Mouse (Mus musculus): ENCODE measurements at regions not wholly inside any gene's neighbourhood (a gene's known extent, or its start where the extent isn't known, plus 50 kb on each side); places are given as distances from the start of the nearest gene placed in this dataset.

- H3K9me3 ChIP-seq (replicated peaks; ENCODE audit: control insufficient read depth, insufficient read depth, low read length, poor library complexity, severe bottlenecking): no peaks in the 10 kb centered on the region
- no peaks in the 10 kb centered on the region; the same call in 1 of the 2 replicates for H3K27me3 ChIP-seq (ENCODE audit: control insufficient read depth, insufficient read depth, low read length, poor library complexity, severe bottlenecking)
- TF ChIP-seq CTCF (IDR thresholded peaks at IDR 0.05; ENCODE audit: low read depth, low read length): no peak
- TF ChIP-seq EP300 (IDR thresholded peaks at IDR 0.05; ENCODE audit: insufficient read depth, low read depth, low read length): no peak
- no peak for TF ChIP-seq POLR2A (IDR thresholded peaks at IDR 0.05; ENCODE audit: insufficient read depth, low read length)
- H3K4me1 ChIP-seq (ENCODE audit: control insufficient read depth, insufficient read depth, low read length): no peaks in the 10 kb centered on the region
- no peak overlapping the region for H3K4me3 ChIP-seq (ENCODE audit: low read depth, low read length)
- no peak overlapping the region for H3K27ac ChIP-seq (ENCODE audit: insufficient read depth, low read length)
- no peaks in the 10 kb centered on the region for H3K36me3 ChIP-seq (ENCODE audit: control insufficient read depth, insufficient read depth, low read length, poor library complexity, severe bottlenecking)
- H3K9ac ChIP-seq (ENCODE audit: low read depth, poor library complexity, severe bottlenecking): no peak overlapping the region
Measured at GRCm38 (mm10) chr12:77698088-77698487, 460.2 kb downstream of the Fut8 start.

GRCm38 (mm10) chr12:77699896-77700605, 462.1 kb downstream of the Fut8 start:
- Histone ChIP-seq H3K4me1 (ENCODE audit: control insufficient read depth, insufficient read depth, low read length) (no peaks in the 10 kb centered on the region), H3K9me3 (replicated peaks; ENCODE audit: control insufficient read depth, insufficient read depth, low read length, poor library complexity, severe bottlenecking) (no peaks in the 10 kb centered on the region), H3K27ac (ENCODE audit: insufficient read depth, low read length) (no peak overlapping the region), H3K4me3 (ENCODE audit: low read depth, low read length) (no peak overlapping the region), H3K9ac (ENCODE audit: low read depth, poor library complexity, severe bottlenecking) (no peak overlapping the region), H3K27me3 (ENCODE audit: control insufficient read depth, insufficient read depth, low read length, poor library complexity, severe bottlenecking) (no peaks in the 10 kb centered on the region), H3K36me3 (ENCODE audit: control insufficient read depth, insufficient read depth, low read length, poor library complexity, severe bottlenecking) (no peaks in the 10 kb centered on the region)
- TF ChIP-seq CTCF (IDR thresholded peaks at IDR 0.05; ENCODE audit: low read depth, low read length) (no peak), POLR2A (IDR thresholded peaks at IDR 0.05; ENCODE audit: insufficient read depth, low read length) (no peak), EP300 (IDR thresholded peaks at IDR 0.05; ENCODE audit: insufficient read depth, low read depth, low read length) (no peak)

GRCm38 (mm10) chr12:77715506-77715905, 477.6 kb downstream of the Fut8 start:
- Histone ChIP-seq H3K4me3 (ENCODE audit: low read depth, low read length) (no peak overlapping the region), H3K9ac (ENCODE audit: low read depth, poor library complexity, severe bottlenecking) (no peak overlapping the region), H3K27me3 (ENCODE audit: control insufficient read depth, insufficient read depth, low read length, poor library complexity, severe bottlenecking) (no peaks in the 10 kb centered on the region; the same call in 1 of the 2 replicates), H3K9me3 (replicated peaks; ENCODE audit: control insufficient read depth, insufficient read depth, low read length, poor library complexity, severe bottlenecking) (peaks cover 3% of the 10 kb centered on the region; the same call in 1 of the 2 replicates), H3K27ac (ENCODE audit: insufficient read depth, low read length) (no peak overlapping the region), H3K4me1 (ENCODE audit: control insufficient read depth, insufficient read depth, low read length) (no peaks in the 10 kb centered on the region), H3K36me3 (ENCODE audit: control insufficient read depth, insufficient read depth, low read length, poor library complexity, severe bottlenecking) (no peaks in the 10 kb centered on the region)
- no peak for TF ChIP-seq POLR2A (IDR thresholded peaks at IDR 0.05; ENCODE audit: insufficient read depth, low read length)
- TF ChIP-seq CTCF (IDR thresholded peaks at IDR 0.05; ENCODE audit: low read depth, low read length): no peak
- no peak for TF ChIP-seq EP300 (IDR thresholded peaks at IDR 0.05; ENCODE audit: insufficient read depth, low read depth, low read length)

- Histone ChIP-seq H3K4me3 (ENCODE audit: low read depth, low read length) (no peak overlapping the region), H3K9me3 (replicated peaks; ENCODE audit: control insufficient read depth, insufficient read depth, low read length, poor library complexity, severe bottlenecking) (no peaks in the 10 kb centered on the region; the same call in 1 of the 2 replicates), H3K27me3 (ENCODE audit: control insufficient read depth, insufficient read depth, low read length, poor library complexity, severe bottlenecking) (no peaks in the 10 kb centered on the region; the same call in 1 of the 2 replicates), H3K27ac (ENCODE audit: insufficient read depth, low read length) (no peak overlapping the region), H3K36me3 (ENCODE audit: control insufficient read depth, insufficient read depth, low read length, poor library complexity, severe bottlenecking) (no peaks in the 10 kb centered on the region), H3K4me1 (ENCODE audit: control insufficient read depth, insufficient read depth, low read length) (no peaks in the 10 kb centered on the region), H3K9ac (ENCODE audit: low read depth, poor library complexity, severe bottlenecking) (no peak overlapping the region)
- TF ChIP-seq EP300 (IDR thresholded peaks at IDR 0.05; ENCODE audit: insufficient read depth, low read depth, low read length): no peak
- no peak for TF ChIP-seq CTCF (IDR thresholded peaks at IDR 0.05; ENCODE audit: low read depth, low read length)
Measured at GRCm38 (mm10) chr12:77715979-77716378, 478.1 kb downstream of the Fut8 start.

GRCm38 (mm10) chr12:77727766-77728165, 466.3 kb upstream of the Gm6657 start:
- no peak overlapping the region for H3K27ac ChIP-seq (ENCODE audit: insufficient read depth, low read length)

GRCm38 (mm10) chr12:77739047-77739760, 454.8 kb upstream of the Gm6657 start:
- Histone ChIP-seq H3K4me3 (ENCODE audit: low read depth, low read length) (no peak overlapping the region), H3K9me3 (replicated peaks; ENCODE audit: control insufficient read depth, insufficient read depth, low read length, poor library complexity, severe bottlenecking) (no peaks in the 10 kb centered on the region), H3K36me3 (ENCODE audit: control insufficient read depth, insufficient read depth, low read length, poor library complexity, severe bottlenecking) (no peaks in the 10 kb centered on the region), H3K27me3 (ENCODE audit: control insufficient read depth, insufficient read depth, low read length, poor library complexity, severe bottlenecking) (no peaks in the 10 kb centered on the region), H3K27ac (ENCODE audit: insufficient read depth, low read length) (no peak overlapping the region), H3K4me1 (ENCODE audit: control insufficient read depth, insufficient read depth, low read length) (no peaks in the 10 kb centered on the region), H3K9ac (ENCODE audit: low read depth, poor library complexity, severe bottlenecking) (no peak overlapping the region)
- TF ChIP-seq POLR2A (IDR thresholded peaks at IDR 0.05; ENCODE audit: insufficient read depth, low read length): no peak
- no peak for TF ChIP-seq CTCF (IDR thresholded peaks at IDR 0.05; ENCODE audit: low read depth, low read length)
- no peak for TF ChIP-seq EP300 (IDR thresholded peaks at IDR 0.05; ENCODE audit: insufficient read depth, low read depth, low read length)

More at GRCm38 (mm10) chr12:77727766-77728165, 466.3 kb upstream of the Gm6657 start:
- Histone ChIP-seq H3K9me3 (replicated peaks; ENCODE audit: control insufficient read depth, insufficient read depth, low read length, poor library complexity, severe bottlenecking) (no peaks in the 10 kb centered on the region), H3K4me3 (ENCODE audit: low read depth, low read length) (no peak overlapping the region), H3K9ac (ENCODE audit: low read depth, poor library complexity, severe bottlenecking) (no peak overlapping the region), H3K27me3 (ENCODE audit: control insufficient read depth, insufficient read depth, low read length, poor library complexity, severe bottlenecking) (no peaks in the 10 kb centered on the region), H3K4me1 (ENCODE audit: control insufficient read depth, insufficient read depth, low read length) (no peaks in the 10 kb centered on the region), H3K36me3 (ENCODE audit: control insufficient read depth, insufficient read depth, low read length, poor library complexity, severe bottlenecking) (no peaks in the 10 kb centered on the region)
- no peak for TF ChIP-seq POLR2A (IDR thresholded peaks at IDR 0.05; ENCODE audit: insufficient read depth, low read length)
- TF ChIP-seq EP300 (IDR thresholded peaks at IDR 0.05; ENCODE audit: insufficient read depth, low read depth, low read length): no peak
- no peak for TF ChIP-seq CTCF (IDR thresholded peaks at IDR 0.05; ENCODE audit: low read depth, low read length)
